Mouse (Mus musculus) adrenal gland, adult 8-10 months (tissue): ENCODE measurements around the gene Dnajc21. TPM values are rescaled to one million over a fixed set of nuclear protein-coding genes. Genes with fewer than 3 reads are reported as not detected.

Experiments used
- DNase-seq: peaks from one replicate; pipeline ENCODE4 v3.0.0; 2022
- total RNA-seq, 4 experiments: library from RNA; stranded (reverse); gene quantifications; 2 replicates each; pipeline ENCODE4 v1.2.4; 2022

Gene Dnajc21
- total RNA-seq, 4 experiments from 2014 or later = 26.4 to 36.0 (median 30.5) TPM

DNA sequence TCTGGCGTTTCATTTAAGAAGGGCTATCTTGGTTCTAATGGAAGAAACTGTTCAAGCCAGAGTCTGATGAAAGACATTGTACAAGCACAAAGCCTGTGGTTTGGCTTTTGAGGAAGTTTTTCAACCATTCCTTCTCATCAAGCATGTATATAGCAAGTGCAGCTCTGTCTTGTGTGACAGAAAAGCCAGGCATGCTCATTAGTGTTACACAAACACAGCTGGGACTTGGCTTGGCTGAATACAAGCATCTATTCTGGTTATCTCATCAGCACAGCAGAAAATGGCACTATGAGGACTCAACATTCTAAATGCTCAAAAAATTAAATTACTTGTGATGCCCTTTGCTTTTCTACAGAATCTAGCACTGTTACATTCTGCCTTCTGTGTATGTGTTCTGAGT lies 33.4 kb downstream of the Dnajc21 start:
- DNase-seq = no peak

DNA sequence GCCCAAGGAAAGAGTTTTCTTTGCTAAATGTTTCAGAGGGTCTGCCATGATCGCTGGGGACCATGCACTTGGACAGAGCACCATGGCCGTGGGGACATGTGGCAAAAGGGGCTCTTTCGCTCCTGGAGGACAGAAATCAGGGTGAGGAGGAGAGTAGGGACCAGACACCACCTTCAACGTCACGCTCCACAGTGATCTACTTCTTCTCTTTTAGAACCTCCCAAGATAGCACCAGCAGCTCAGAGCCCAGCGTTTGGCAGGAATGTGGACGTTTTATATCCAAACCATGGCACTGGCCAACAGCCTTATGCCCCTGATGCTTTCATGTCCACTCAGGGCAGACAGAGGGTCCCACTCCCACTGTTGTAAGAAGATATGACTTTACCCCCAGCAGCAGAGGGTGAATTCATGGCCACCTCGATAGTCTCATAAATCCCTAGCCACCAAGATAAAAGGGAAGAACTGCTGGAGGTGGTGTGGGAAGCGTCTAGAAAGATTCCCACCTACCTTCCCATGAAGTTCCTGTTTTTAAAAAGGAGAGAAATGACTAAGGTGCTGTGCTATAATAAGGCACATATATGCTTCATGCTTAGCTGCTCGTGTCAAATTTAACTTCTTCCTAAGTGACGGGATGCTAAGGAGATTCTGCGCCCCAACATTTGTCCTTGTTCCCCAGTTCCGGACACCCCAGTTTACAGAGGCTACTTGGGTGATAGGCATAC lies 43.6 kb downstream of the Dnajc21 start:
- no peak for DNase-seq

DNA sequence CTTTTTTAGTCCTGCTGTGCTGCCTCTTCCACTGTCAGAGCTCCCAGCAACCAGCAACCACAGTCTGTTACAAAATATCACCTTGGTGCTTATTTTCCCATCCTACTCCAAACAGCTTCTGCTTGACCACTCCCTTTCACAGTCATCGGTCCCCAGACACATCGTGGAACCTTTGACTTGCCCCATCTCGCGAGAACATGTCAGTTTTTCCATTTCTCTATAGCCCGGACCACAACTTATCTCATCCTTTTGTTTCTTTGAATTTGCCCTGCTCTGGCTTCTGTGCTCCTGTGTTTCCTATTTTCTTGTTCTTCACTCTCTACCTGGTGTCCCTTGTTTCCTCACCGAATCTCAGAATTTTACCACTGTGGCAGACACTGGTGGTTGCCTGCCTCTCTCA lies 44.2 kb downstream of the Dnajc21 start:
- DNase-seq = no peak

DNA sequence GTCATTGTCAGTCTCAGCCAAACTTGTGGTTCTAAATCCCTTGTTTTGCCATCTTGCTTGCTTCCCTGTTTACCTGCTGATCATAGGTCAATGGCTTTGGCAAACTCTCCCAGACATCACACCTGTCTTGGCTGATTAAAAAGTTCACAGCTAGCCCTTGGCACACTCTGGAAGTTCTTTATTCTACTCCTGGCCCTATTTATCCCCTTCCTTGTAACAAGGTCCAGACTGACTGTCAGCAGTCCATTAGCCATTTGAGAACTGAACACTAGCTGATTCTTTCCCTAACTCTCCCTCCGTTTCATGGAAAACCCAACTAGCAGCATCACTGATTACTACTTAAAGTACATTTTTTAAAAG lies 48.6 kb downstream of the Dnajc21 start:
- no peak for DNase-seq

DNA sequence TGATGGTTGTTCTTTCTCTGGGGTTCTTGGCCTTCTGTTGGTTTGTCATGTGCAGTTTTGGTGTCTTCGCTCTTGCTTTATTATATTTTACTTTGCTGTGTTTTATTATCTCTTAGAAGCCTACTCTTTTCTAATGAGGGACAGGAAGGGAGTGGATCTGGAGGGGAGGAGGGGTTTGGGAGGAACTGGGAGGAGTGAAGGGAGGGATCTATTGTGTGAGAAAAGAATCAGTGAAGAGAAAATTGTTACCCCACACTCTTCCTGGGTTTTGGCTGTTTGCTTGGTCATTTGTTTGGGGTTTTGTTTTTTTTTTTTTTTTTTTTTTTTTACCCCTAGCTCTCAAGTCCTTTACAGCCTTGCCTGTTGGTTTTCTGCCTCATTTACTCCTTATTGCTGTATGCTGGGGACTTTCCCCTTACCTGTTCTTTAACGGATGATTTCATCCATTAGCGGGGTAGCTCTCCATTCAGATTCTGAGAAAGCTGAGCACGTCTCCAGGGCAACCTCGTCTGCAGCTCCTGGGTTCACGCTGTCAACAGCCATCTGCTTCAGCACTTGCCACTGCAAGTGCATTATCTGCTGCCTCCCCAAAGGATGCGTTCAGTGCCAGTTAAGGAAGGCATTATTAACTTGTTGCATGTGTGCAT lies 49.1 kb downstream of the Dnajc21 start:
- no peak for DNase-seq

DNA sequence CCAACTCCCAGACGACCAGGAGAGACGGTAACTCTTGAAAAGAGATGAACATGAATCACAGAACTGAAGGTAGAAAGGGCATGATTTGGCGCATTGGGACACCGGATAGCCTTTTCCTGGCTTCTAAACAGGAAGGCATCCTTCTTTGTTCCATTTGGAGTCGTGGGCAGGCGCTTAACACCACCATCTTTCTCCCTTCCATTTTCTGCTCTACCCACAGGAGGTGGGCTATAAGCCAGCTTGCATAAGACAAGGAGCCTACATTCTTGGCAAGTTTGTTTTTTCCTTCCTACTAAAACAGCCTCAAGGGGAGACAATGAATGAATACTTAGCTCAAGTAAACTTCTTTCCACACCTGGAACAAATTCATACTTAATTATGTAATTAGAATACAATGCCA lies 56.7 kb downstream of the Dnajc21 start:
- DNase-seq = no peak

DNA sequence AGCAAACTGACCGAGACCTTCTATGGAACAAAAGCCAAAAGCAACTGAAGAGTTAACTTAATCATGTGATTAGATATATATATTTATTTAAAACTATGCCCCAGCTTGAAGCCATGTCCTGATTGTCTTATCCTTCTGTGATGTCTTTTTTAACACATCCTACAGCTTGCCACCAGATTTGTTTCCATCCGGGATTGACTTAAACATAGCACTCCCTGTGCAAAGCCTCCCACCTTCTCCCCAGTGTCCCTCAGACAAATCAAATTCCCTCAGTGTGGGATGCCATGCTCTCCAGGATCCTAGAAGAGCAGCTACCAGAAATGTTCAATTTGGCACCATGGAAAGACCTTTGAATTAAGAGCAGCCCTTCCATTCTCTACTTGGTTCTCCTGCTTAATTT lies 59.4 kb downstream of the Dnajc21 start:
- no peak for DNase-seq

DNA sequence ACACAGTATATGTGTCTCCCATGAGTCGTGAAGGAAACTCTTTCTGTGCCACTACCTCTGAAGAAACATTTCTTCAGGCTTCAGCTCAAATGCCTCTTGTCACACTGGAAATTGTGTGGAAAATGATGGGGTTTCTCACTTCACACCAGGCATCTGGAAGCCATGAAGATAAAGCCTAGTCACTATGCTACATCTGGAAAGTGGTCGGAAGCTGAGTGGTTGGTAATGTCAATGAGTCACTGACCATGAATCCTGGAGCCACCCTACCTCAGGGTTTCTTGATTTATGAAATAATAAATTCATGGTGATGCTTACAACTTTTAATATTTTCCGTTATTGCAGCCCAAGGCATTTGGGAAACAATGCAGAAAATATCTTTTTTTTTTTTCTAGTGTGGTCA lies 60.5 kb downstream of the Dnajc21 start:
- DNase-seq = no peak

DNA sequence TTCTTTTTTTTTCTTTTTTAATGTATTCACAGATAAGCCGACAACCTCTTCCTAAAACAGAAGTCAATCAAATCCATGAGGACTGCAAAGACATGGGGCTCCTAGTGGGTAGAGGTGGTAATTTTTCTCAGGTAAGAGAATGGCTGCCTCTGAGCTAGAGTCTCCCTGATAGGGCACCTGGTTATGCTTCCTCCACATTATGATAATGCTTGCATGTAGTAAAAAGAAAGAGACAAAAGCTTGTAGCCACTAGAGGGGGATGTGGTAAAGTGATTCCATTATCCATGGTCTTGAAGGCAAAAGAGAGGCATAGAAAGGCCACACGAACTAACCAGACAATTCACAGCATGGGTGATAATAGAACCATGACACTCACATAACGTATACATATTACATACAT lies 69.9 kb downstream of the Dnajc21 start:
- DNase-seq = no peak

DNA sequence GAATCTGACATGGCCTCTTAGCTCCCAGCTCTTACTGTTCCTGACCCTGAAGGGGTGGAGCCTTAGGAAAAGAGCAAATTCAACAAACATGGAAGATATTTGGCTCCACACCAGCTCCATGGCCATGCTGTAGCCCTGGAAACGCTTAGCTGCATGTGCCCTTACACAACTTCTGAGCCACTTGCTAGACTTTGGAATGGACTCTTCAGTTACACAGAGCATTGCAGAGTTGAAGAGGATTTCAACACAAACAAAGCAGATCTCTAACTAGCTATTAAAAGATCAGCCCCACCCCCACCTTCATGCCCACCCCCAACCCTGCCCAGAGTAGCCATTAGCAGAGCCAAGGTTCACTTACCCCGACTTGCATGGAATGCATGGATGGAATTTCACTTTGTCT lies 70.5 kb downstream of the Dnajc21 start:
- DNase-seq = peak; percentile 24

Other genes with a start within 250 kb of the Dnajc21 start
- 1 to 10 TPM in 2 of 4 experiments, not detected in 2; 1.3 to 1.9 TPM for gene Gm21973, start 145.1 kb downstream of the Dnajc21 start, total RNA-seq
- gene Agxt2, start 112.0 kb downstream of the Dnajc21 start, total RNA-seq = 1 to 10 TPM in 3 of 4 experiments, under 1 TPM in 1; 0.35 to 6.2 (median 3.1) TPM
- gene Brix1, start 15.4 kb upstream of the Dnajc21 start, total RNA-seq = 10 to 100 TPM; 42.7 to 57.4 (median 48.8) TPM
- 10 to 100 TPM; 14.3 to 21.8 (median 16.8) TPM for gene Rad1, start 15.5 kb upstream of the Dnajc21 start, total RNA-seq
- not detected for gene Ttc23l, start 88.2 kb upstream of the Dnajc21 start, total RNA-seq
- 10 to 100 TPM; 23.7 to 42.1 (median 28.6) TPM for gene Rai14, start 244.1 kb upstream of the Dnajc21 start, total RNA-seq